Mouse (Mus musculus) T-cell, adult 2 months (primary cell): Measurements from ENCODE around the gene Taf1a.
"Not testable (repeated sequence)": the region's sequence is repeated elsewhere in the genome, so short reads cannot be mapped to it uniquely, and the experiment has no call there.

Experiments used
- DNase-seq: peaks from one replicate; pipeline ENCODE4 v3.0.0; 2022; ENCODE audit warnings: low spot score

Taf1a gene

DNA sequence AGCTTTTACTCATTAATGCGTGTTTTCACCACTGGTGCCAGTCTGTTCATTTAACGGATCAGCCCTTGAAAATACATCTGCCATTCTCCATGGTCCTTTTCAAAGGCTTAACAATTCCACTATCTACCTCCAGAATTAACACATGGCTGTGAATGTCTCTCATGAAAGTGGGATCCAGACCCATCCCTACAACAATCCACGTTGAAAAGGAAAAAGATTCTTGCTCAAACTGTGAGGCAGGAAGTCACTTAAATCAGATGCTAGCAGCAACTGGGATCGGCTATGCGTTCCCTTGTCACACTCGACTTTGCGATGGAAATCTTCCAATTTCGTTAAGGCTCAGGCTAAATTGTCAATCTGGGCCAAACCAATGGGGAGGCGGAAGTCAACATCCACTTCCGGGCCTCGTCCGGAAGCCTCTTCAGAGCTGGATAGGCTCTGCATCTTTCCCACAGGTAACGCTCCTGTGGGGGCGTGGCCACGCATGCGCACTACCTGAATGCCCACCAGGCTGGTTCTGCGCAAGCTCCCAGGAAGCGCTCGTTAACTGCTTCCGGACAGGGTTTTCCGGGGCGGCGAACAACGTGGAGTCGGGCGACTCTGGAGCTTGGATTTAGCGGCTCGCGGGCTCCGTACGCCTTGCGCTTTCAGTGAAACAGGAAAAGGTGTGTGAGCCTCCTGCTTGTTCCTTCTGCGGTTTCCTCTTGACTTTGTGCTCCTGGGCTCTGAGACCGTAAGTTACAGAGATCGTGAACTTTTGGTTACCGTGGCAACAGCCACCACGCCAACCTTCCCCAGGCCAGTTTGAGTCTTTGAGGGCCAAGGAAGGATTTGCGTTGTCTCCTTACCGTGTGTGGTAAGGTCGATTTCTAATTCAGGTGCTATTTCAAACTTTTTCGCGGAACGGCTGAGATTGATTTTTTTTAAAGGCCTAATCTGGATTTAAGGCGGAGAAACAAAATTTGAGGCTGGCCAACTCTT lies at the start of gene Taf1a:
TSS of gene Taf1a (plus strand) at position 556 of the 981 bp plus-strand sequence.
- peak; percentile 94 for DNase-seq

DNA sequence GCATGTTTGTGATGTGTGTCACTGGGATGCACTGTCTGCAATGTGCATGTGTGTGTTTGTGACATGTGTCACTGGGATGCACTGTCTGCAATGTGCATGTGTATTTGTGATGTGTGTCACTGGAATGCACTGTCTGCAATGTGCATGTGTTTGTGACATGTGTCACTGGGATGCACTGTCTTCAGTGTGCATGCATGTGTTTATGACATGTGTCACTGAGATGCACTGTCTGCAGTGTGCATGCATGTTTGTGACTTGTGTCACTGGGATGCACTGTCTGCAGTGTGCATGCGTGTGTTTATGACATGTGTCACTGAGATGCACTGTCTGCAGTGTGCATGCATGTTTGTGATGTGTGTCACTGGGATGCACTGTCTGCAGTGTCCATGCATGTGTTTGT lies 45.9 kb upstream of the Taf1a start:
- not testable (repeated sequence) for DNase-seq

DNA sequence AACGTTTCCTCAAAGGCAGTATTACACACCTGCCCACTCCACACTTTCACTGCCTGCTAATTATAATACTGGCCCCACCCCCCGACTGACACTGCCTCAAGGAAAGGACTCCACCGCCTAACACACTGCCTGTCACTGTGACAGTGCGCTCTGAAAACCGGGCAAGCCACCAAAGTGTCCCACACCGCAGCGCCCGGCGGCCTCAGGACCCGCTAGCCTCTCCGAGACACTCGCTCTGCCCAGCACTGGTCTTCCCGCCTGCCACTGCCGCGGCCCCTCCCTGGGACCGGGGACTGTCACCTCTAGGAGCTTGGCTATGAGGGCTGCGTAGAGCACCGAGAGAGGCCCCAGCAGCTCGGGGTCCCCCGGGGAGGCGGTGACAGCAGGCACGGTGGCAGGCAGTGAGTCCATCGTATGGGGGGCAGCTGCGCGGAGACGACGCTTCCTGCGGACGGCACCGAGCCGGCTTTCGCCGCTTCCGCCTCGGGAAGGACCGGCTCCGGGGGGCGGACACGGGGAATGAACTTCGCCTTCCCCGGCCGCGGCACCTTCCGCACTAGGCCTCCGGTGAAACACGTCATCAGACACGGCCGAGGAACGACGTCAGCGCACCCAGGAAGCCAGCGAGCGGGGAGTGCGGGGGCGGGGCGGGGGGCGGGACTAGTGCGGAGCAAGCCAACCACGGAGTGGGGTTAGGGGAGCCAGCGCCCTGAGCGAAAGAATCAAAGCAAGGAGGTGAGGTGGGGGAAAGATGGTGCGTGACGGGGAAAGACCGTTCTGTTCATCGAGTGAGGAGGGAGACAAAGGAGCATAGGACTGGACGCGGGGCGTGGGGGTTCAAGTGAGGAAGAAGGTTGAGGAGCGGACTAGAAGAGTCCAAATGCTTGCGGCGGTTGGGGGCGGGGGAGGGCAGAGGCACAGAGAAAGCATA lies 43.6 kb upstream of the Taf1a start:
- peak; percentile 88 for DNase-seq

DNA sequence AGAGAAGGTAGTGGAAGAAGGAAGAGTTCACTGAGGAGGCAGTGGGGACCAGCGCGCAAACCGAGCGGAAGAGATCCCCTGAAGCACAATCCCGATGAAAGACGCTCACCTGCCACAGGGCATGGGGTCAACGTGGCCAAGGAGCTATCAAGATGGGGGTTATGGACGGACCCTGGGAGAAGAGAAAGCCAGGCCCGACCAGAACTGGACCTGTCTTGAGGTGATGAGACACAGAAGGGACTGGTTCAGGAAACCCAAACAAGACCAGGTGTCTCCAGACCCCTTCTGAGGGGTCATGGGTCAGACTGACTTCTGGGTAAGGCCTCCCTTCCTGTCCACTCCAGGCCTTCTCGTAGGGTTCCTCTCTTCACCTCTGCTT lies 43.0 kb upstream of the Taf1a start:
- no peak for DNase-seq

DNA sequence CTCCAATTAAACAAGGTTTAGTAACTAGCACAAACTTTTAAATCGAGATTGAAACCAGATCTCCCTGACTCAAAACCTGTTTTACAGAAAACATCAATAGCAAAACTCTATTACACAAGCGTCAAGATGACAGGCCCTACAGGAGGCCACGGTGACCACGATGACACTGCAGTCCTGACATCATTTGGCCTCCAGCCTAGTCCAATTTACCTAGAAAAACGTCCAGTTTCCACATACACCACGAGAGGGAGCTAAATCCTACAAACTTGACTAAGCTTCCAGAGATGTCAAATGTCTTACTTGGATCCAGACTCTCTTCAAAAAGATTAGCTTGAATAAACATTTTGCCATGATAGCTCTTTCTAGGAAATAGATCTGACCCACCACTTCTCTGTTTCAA lies 38.9 kb upstream of the Taf1a start:
- DNase-seq = peak; percentile 73

DNA sequence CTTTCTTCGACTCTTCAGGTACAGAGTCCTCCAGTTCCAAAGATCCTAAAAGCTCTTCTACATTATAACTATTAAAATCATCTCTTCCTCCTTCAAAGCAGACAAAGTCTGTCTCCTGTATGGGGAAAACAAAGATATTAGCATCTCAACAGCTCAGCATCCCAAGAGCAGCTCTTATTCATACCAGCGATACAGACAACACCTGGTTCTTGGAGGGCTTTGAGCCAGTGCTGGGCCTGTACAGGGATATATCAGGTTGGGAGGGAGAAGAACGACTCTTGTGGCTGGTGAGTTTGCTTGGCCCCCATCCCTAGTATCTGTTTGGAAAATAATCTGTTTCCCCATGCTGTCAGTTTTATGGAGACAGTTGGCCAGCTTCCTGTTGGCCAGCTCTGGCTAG lies 29.9 kb upstream of the Taf1a start:
- no peak for DNase-seq

DNA sequence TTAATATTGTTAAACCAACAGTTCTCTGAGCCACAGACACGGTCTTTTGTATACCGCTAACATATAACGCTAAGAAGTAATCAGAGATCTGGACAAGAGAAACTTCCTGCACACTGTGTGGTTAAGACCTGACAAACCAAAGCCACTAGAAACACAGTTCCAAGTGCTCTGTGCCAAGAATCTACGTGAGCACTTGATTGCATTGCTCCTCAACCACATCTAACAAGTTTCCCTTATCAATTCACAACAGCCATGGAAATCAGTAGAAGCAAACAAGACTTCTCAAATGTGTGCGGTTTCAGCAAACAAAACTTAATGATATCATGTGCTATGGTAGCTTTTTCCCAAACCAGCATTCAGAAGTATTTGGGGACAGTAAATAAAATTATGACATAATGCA lies 26.5 kb upstream of the Taf1a start:
- DNase-seq = no peak

DNA sequence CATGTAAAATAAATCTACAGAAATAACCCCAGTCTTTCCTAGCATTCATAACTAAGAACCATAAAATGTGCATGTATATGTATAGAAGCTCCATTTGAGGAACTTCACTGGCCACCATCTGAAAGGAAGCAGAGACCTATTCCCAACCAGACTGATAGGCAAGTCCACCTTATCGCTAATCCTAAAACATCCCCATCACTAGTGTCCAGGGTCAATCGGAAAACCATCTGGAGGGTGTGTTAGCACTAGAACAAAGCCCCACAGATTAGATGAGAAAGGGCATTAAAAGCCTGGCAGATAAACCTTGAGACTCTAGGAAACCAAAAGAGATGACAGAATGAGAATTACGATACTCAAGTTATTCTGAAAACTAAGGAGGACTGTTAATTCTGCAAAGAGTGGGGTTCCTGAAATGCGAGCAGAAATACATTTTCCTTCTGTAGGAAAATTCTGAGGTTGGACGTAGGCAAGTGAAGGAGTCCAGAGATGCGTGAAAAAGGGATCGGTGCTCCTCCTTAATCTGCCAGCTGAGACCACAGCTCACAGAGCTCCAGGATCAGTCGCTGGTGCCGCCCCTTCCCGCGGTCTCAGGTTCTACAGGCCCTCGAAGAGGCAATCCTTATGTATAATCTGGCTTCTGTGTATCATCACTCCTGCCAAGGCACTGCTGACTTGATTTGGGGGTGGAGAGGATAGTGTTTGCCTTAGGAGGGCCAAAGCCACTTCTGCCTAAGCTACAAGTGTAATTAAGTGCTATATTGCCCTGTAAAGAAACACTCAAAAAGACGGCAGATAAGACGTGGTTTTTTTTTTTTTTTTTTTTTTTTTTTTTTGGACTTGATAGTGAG lies 25.8 kb upstream of the Taf1a start:
- no peak for DNase-seq

DNA sequence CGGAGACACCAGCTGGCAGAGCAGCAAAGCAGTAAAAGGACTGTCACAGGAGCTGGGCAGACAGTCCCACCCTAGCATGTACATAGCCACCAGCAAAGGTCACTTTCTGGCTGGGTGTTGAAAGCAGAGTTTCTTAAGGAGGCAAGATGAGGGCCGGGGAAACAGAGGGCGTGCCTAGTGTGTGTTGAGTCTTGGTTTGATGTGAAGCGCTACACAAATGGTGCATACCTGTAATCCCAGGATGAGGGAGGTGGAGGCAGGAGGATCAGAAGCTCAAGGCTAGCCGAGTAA lies 25.3 kb upstream of the Taf1a start:
- DNase-seq = no peak

DNA sequence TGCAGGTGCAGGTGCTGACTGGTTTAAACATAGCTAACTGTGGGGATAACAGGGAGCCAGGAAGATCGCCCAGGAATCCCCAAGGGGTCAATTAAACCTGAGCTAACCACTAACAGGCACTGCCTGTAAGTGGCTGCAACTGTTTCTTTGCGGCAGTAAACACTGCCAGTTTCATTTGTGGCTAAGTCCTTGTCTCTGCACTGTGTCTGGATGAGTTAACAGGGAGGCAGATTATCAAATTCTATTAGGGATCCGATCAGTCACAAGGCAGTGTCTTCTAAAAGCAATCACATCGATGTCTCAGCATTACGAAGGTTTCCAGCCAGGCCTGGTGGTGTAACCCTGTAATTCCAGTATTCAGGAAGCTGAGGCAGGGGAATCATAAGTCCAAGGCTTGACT lies 22.4 kb upstream of the Taf1a start:
- no peak for DNase-seq

DNA sequence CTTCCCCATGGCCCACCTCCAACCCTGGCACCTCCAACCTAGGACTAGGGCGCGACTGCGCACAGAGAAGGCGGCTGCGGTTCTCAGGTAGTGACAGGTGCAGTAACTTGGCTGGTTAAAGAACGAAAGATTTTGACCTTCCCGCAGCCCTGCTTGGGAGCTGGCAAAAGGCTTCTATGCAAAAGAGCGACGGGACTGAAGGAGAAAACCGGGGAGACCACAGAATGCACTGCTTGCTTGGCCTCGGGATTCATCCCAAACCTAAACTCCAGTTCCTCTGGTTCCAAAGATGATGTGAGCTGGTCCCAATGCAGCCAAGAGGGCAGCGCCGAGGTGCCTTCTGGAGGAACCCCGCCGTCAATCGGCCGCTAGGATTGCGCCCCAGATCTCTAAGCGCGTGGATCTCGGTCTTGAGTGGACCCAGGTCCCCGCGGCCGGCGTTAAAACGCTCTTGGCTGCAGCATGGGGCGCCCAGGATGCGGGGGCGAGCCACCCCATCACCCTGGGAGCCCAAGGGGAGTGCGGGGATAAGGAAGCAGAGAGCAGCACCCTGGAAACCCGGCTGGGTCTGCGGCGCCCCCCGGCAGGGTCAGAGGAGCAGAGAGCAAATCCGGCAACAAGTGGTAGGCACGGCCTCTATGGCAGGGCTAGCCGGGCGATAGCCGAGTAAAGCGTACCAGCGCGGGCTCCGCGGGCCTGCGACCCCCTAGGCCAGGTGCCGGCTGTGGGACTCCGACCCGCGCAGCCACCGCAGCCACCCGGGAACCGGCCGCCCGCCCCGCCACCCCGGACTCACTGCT lies 20.0 kb upstream of the Taf1a start:
- no peak for DNase-seq

DNA sequence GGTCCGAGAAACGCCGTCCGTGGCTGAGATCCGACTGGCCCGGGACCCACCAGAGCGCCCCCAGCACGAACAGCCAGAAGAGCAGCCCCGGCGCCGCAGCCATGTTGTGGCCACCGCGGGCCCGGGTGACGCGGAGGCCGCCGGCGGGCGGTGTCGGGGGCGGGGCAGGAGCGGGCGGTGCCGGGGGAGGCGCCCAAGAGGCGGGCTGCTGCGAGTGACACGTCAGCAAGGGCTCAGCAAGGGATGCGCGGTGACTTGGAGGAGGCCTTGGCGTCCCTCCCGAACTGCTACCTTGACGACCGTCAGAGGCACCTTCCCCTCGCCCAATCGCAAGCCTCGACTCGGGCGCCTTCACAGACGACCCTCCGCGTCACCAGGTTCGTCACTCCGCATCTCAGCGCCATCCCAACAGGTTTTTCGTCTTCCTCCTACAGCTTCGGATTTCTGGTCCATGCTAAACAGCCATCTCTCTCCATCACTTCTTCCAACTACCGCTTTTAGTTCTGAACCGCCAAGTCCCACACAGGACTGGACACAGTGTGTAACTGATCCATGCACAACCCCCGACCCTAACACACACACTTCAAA lies 19.3 kb upstream of the Taf1a start, which contains the start of gene Mia3:
TSS of gene Mia3 (minus strand) at position 127 of the 588 bp plus-strand sequence.
- DNase-seq = peak; percentile 97

DNA sequence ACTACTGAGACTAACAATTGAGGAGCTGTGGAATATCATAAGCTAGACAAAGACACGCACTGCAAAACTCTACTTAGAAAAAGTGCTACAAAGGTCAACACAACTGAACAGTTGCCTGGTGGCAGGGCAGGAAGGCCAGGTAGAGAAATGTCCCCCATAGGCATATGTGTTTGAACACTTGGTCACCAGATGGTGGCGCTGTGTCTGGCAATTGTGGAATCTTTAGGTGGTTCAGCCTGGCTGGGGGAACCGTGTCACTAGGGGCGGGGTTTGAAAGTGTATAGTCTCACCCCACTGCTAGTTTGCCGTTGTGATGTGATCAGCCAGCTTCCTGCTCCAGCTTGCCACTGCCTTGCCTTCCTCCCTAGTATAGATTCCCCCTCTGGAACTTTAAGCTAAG lies 14.1 kb upstream of the Taf1a start:
- no peak for DNase-seq

DNA sequence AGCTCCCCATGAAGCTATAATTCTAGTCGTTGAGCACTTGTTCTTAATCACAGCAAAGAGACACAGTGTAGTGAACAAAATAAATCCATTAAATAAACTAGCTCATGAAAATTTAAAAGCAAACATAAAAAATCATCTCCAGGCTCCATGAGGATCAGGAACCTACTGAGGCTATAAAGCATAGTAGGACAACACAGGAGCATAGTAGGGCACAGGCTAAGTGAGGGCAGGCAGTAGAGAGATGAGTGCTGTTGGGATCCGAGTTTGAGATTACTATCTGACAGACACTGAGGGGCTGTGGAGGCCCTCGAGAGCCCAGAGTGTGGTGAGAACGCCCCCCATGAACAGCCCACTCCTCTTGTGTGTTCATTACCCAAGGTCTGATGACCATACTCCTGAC lies 11.7 kb upstream of the Taf1a start:
- DNase-seq = no peak

DNA sequence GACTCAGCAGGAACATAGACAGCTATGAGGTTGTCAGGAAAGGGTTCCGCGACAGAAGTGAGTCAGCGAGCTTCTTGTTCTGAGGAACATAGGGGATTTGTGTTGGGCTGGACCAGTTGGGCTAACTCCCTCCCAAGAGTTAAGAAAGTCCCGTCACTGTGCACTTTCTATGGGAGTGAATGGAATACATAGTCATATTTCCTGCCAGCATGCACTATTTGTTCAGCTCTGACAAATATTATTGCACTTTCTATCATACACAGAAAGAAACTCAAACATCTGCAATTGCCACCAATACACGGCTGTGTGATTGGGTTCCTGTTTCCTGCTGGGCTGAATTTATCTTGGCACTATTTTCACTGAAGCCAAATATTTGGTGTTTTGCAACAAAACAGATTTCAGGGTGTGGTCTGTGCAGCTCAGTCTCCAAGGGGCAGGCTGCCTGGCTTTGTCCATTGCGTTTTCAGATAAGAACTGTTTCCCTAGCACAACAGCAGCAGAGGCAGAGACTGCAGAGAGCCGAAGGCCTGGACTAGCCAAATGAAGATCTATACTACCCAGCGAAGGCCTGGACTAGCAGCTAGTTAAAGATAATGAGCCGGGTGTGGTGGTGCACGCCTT lies 10.3 kb upstream of the Taf1a start:
- DNase-seq = no peak

DNA sequence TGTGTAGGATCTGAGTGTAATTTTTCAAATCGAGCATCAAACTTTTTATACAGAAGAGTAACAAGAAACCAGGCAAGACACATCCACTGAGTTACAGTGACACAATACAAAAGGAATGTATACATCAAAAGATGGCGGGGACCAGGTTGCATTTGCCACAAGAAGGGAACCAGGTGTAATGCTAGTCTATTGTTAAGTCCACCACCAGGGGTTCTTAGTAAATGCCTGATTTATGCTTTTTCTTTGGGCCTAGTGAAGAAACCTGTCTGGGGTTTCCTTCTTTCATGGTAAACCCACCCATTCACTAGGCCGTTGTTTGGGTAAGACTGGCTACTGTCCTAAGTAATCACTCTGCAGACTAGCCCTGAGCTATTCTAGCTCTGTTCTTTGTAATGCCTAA lies 9.4 kb upstream of the Taf1a start:
- DNase-seq = not testable (repeated sequence)

DNA sequence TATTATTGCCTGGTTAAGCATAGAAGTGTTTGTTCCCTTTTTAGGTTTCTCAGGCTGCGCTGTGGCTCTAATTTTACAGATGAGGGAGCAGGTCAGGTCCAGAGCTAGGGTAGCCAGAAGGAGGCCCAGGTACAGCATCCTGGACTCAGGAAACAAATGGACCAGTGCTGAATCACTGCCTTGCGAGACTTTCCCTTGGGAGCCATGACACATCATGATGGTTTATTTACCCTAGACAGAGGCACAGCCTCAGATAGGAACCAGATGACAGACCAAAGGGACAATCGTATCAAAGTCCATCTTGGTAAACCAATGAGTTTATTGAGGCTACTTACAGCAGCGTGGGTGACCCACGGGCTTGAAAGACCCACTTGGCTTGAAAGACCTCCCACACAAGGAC lies 7.0 kb upstream of the Taf1a start:
- DNase-seq = no peak

DNA sequence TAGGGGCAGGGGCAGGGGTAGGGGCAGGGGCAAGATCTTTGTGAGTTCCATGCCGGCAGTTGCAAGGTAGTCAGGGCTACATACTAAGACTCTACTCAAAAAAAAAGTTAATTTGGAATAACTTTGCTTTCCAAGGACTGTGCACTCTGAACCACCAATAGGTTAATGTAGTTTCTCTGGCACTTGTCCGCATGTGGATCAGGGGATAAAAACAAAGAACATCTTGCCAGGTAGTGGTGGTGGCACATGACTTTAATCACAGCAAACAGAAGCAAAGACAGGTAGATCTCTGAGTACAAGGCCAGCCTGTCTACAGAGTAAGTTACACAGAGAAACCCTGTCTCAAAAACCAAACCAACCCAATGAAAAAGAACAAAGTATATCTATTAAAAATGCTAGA lies 6.2 kb upstream of the Taf1a start:
- DNase-seq = no peak

DNA sequence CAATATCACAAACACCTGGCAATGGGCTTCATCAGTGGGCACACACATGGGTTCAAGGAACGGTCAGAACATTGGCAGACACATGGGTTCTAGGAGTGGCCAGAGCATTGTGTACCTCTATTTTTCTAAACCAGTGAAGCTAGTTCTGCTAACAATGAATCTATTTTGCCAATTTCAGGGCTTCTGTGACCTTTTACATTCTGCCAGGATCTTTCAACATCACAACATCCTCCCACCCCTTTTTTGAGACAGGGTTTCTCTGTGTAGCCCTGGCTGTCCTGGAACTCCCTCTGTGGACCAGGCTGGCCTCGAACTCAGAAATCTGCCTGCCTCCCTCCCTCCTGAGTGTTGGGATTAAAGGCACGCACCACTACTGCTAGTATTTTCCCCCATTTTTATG lies 1.4 kb upstream of the Taf1a start:
- DNase-seq = not testable (repeated sequence)

DNA sequence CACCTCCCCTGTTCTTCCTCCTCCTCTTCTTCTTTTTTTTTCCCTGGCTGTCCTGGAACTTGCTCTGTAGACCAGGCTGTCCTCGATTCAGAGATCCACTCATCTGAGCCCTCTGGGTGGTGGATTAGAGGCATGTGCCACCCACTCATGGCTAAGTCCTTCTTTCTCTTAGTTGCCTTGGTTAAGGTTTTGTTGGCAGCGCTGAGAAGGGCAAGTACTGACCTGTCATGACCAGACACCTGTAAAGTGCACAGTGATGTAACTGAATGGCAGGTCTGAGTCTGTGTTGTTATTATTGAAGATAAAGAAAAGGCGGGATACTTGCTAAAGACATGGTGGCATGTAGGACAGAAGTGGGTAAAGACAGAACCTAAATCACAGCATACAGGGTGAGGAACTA lies 14.6 kb downstream of the Taf1a start:
- no peak for DNase-seq
